Mouse (Mus musculus) midbrain, postnatal 0 days (tissue): ENCODE data around the gene Wrnip1. TPM values are rescaled to one million over a fixed set of nuclear protein-coding genes. Genes with fewer than 3 reads are reported as not detected.

ENCODE experiments used
- ATAC-seq: fragments of 200-750 bp; cut with Nextera tagmentation; 2 replicates; pipeline ENCODE4 v1.8.0; 2017; ENCODE audit warnings: moderate number of reproducible peaks, mild to moderate bottlenecking, moderate TSS enrichment, moderate library complexity; ENCODE audit not compliant: low FRiP score
- DNase-seq: peaks from one replicate; pipeline ENCODE4 v3.0.0-alpha.2; 2015; ENCODE audit warnings: low spot score
- H3K27ac ChIP-seq: fragments of 300-500 bp; sonication (generic); 2 replicates; pipeline ENCODE4 v1.5.1; 2014; ENCODE audit warnings: low read depth, mild to moderate bottlenecking, low read length, mixed read lengths
- H3K27me3 ChIP-seq: fragments of 300-500 bp; sonication (generic); 2 replicates; pipeline ENCODE4 v1.6.1; 2014; ENCODE audit warnings: low read length, control low read depth, mixed read lengths; ENCODE audit not compliant: insufficient read depth
- H3K36me3 ChIP-seq: fragments of 300-500 bp; sonication (generic); 2 replicates; pipeline ENCODE4 v1.6.1; 2014; ENCODE audit warnings: low read length, control low read depth, mixed read lengths; ENCODE audit not compliant: insufficient read depth
- H3K4me1 ChIP-seq: fragments of 300-500 bp; sonication (generic); 2 replicates; pipeline ENCODE4 v1.6.1; 2014; ENCODE audit warnings: mild to moderate bottlenecking, control low read depth, antibody characterized with exemption, low read length, mixed read lengths; ENCODE audit not compliant: insufficient read depth
- H3K4me2 ChIP-seq: fragments of 300-500 bp; sonication (generic); 2 replicates; pipeline ENCODE4 v1.6.1; 2014; ENCODE audit warnings: low read depth, mild to moderate bottlenecking, low read length, mixed read lengths; ENCODE audit not compliant: poor library complexity, severe bottlenecking
- H3K4me3 ChIP-seq: fragments of 300-500 bp; sonication (generic); 2 replicates; pipeline ENCODE4 v1.5.1; 2014; ENCODE audit warnings: low read depth, mild to moderate bottlenecking, low read length, moderate library complexity
- H3K9ac ChIP-seq: fragments of 300-500 bp; sonication (generic); replicated peaks from 2 replicates; pipeline ENCODE4 v1.6.1; 2014; ENCODE audit warnings: mild to moderate bottlenecking, low read length, moderate library complexity, mixed read lengths; ENCODE audit not compliant: poor library complexity, severe bottlenecking
- H3K9me3 ChIP-seq: fragments of 300-500 bp; sonication (generic); 2 replicates; pipeline ENCODE4 v1.6.1; 2016; ENCODE audit warnings: low read length, control low read depth
- CTCF ChIP-seq: IDR thresholded peaks from 2 replicates; pipeline ENCODE4 v1.5.1; 2016; ENCODE audit warnings: antibody characterized with exemption, mild to moderate bottlenecking
- WGBS: fragments of 180-500 bp; shearing (Covaris S2); extraction: QIAGEN DNeasy Blood & Tissue Kit; methylation state at CpG from one replicate; pipeline ENCODE4 v1.1.7; 2014; 5-methylcytosine and 5-hydroxymethylcytosine counted together
- polyA plus RNA-seq: library from polyadenylated mRNA; unstranded; fragments of >200 nt; fragmentation: Nextera tagmentation; extraction: Ambion mirVana; gene quantifications from 2 replicates; pipeline ENCODE4 v1.2.1, GENCODE M21; 2015
- total RNA-seq: library from RNA; depleted of rRNA; stranded (reverse); fragments of >200 nt; gene quantifications from 2 replicates; pipeline ENCODE4 v1.2.3, GENCODE M21; 2014

Wrnip1 gene
- total and polyA plus RNA-seq, 2 experiments from 2014 or later: 31.2 to 73.8 TPM

DNA sequence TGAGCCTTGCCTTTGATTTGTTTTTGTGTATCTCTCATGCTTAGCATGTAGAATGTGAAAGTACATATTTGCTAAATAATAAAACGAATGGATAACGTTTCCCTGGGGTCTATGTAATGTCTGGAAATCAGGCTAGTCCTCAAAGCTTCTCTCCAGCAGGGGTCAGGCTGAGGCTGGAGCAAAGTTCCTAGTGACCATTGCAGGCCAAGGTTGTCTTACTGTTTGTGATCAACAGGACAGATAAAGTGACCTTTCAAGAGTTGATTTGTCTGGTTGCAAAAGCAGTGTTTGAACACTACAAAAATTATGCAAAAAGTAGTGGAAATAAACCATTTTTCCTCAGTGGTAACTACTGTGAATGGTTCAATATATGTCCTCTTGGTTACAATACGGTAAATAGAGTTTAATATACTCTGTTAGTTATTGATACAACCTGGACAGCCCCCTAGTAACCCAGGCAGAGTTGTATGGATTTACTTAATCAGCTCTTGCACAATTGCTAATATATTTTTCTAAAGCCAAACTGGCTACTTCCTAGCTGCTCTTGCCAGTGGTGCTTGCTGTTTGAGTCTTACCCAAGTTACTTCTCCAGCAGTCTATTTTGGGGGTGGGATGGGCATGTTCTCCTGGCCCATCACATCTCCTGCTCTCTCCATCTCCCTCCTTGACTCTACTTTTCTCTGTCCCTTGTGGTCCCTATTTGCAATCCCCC lies 25.4 kb downstream of the Wrnip1 start:
- no peak for DNase-seq
- Histone ChIP-seq H3K9me3 (no peaks in the 10 kb centered on the region), H3K9ac (no peak overlapping the region), H3K27ac (no peak overlapping the region), H3K4me3 (no peak overlapping the region), H3K4me1 (no peaks in the 10 kb centered on the region; the same call in 1 of the 2 replicates), H3K36me3 (0 out of 2 replicates have a peak, but pooled peaks cover 7% of the 10 kb centered on the region), H3K27me3 (no peaks in the 10 kb centered on the region), H3K4me2 (no peak overlapping the region)
- 84% methylated on average over 3 of the region's 3 CpGs for WGBS
- no peak for ATAC-seq
- TF ChIP-seq CTCF: peak; percentile 49

DNA sequence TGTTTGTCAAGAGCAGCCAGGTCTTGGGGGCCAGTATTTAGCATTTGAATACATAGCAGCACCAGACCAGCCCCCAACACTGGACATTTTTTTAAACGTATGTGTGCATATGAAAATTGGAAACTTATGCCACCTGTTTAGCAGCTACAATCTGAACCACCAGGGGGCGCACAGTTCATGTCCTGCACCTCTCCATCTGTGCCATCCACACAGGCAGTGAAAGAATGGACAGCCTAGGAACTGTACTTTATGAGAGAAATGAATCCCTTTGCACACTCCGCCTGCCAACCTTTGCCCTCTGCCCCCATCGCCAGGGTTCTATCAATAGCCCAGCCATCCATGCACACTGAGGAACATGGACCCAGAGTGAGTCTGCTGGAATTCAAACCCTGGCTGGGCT lies 26.1 kb downstream of the Wrnip1 start:
- whole genome bisulfite sequencing: 68% methylated on average over 4 of the region's 4 CpGs
- TF ChIP-seq CTCF: peak; percentile 76

DNA sequence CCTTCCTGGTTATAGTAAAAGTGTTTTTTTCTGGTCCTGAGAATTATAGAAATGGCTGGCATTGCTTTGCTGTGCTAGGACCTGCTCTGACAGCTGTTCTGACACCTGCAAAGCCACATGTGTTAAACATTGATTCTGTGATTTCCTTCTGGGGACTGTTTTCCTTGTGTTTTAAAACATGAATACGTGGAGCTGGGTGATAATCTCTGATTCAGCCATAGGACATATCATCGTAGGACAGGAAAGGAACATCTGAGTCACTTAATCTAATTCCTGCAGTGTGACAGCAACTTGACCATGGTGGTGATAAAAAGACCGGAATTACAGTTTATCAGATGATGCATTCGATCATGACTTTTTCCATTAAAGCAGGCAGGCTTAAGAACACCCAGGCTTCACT lies 27.0 kb downstream of the Wrnip1 start:
- Histone ChIP-seq H3K27ac (no peak overlapping the region), H3K36me3 (0 out of 2 replicates have a peak, but pooled peaks cover 4% of the 10 kb centered on the region), H3K9ac (no peak overlapping the region), H3K4me2 (no peak overlapping the region), H3K4me3 (no peak overlapping the region), H3K27me3 (no peaks in the 10 kb centered on the region), H3K9me3 (no peaks in the 10 kb centered on the region), H3K4me1 (no peaks in the 10 kb centered on the region; the same call in 1 of the 2 replicates)
- DNase-seq: no peak
- WGBS: 85% methylated on average over 4 of the region's 4 CpGs
- TF ChIP-seq CTCF: no peak
- ATAC-seq: no peak

More for the DNA sequence above, 26.1 kb downstream of the Wrnip1 start:
- H3K27me3 ChIP-seq: no peaks in the 10 kb centered on the region
- DNase-seq: peak; percentile 24
- peak; percentile 34 for ATAC-seq
- H3K9me3 ChIP-seq: no peaks in the 10 kb centered on the region
- no peak overlapping the region for H3K4me3 ChIP-seq
- H3K4me2 ChIP-seq: no peak overlapping the region
- no peaks in the 10 kb centered on the region; the same call in 1 of the 2 replicates for H3K4me1 ChIP-seq
- H3K9ac ChIP-seq: no peak overlapping the region
- H3K36me3 ChIP-seq: 0 out of 2 replicates have a peak, but pooled peaks cover 7% of the 10 kb centered on the region
- no peak overlapping the region for H3K27ac ChIP-seq

DNA sequence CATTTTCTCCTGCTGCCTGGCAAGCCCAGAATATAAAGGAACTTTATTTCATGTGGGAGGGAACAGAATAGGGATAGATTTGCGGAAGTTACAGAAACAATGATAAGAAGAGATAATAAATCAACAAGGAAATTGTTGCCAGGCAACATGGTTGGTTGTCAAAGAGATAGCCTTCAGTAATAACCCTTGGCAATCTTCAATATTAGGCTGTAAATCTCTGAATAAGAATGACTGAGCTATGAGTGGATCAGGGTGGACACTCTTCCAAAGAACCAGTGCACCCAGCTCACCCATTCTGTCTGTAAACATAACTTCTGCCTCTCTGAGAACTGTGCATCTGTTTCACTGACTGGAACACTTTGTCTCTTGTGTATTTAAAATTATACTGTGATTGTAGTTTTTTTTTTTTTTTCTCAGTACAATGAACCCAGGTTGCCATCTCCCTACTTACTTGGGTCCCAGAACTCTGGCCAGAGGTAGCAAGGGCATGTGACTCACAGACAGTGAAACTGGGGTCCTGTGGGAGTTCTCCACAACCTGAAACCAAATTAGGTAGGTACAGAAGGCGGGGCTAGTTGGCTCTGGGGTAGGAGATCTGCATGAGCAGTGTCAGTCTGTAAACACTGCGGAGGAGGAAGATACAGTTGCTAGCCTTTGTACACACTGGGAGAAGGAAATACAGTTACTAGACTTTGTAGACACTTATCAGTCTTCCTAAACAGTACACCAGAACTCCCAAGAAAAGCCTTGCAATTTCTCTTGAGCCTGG lies 29.9 kb downstream of the Wrnip1 start:
- Histone ChIP-seq H3K27me3 (no peaks in the 10 kb centered on the region), H3K9ac (no peak overlapping the region), H3K4me1 (no peaks in the 10 kb centered on the region; the same call in 1 of the 2 replicates), H3K4me2 (no peak overlapping the region), H3K4me3 (no peak overlapping the region), H3K27ac (no peak overlapping the region), H3K9me3 (no peaks in the 10 kb centered on the region), H3K36me3 (no peaks in the 10 kb centered on the region)
- DNase-seq (no peak), ATAC-seq (no peak)
- TF ChIP-seq CTCF: no peak
- 76% methylated on average over 3 of the region's 3 CpGs for WGBS

DNA sequence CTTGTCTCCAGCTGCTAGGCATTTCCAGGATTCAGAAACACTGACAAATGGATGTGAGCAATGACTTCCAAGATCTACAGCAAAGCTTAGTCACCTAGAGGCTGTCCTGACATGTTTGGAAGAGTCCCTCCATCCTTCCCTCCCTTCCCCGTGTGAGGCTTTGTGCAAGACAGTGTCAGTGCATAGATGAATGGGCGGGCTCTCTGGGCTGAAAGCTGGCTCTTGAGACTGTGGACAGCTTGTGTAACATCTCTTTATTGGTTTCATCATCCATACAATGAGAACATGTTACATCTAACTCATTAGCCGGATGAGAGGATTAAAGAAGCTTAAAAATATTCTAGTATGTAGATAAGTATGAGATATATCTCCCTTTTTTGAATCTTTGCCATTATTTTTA lies 30.9 kb downstream of the Wrnip1 start:
- H3K36me3 ChIP-seq: no peaks in the 10 kb centered on the region
- no peak overlapping the region for H3K4me2 ChIP-seq
- no peak overlapping the region for H3K27ac ChIP-seq
- ATAC-seq (no peak), DNase-seq (no peak)
- no peaks in the 10 kb centered on the region for H3K9me3 ChIP-seq
- TF ChIP-seq CTCF: no peak
- no peak overlapping the region for H3K4me3 ChIP-seq
- no peaks in the 10 kb centered on the region for H3K27me3 ChIP-seq
- H3K4me1 ChIP-seq: no peaks in the 10 kb centered on the region; the same call in 1 of the 2 replicates
- 75% methylated on average over 3 of the region's 3 CpGs for WGBS
- no peak overlapping the region for H3K9ac ChIP-seq

DNA sequence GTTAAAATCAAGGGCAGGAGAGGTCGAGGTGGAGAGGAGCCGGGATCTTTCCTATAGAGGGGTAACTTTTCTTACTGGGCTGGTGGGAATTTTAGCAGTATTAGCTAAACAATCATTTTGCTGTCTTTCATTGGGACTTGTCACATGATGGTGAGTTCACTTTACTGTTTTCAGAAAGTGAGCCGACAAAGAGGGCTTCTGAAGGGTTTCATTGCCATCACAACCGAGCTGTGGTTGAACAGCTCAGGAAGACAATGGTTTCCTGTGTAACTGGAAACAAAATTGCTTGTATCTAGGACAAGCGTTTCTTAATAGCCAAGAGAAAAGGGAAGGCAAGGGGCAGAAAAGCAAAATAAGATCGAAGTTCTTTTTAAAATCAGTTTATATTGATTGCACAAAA lies 31.4 kb downstream of the Wrnip1 start:
- Histone ChIP-seq H3K4me1 (no peaks in the 10 kb centered on the region; the same call in 1 of the 2 replicates), H3K27ac (no peak overlapping the region), H3K9ac (no peak overlapping the region), H3K27me3 (no peaks in the 10 kb centered on the region), H3K4me3 (no peak overlapping the region), H3K36me3 (no peaks in the 10 kb centered on the region), H3K4me2 (no peak overlapping the region), H3K9me3 (no peaks in the 10 kb centered on the region)
- 74% methylated on average over 6 of the region's 6 CpGs for WGBS
- ATAC-seq: no peak
- no peak for DNase-seq
- no peak for TF ChIP-seq CTCF
